Mouse (Mus musculus) adrenal gland, adult 18-20 months (tissue): ENCODE data around the gene Frem2. TPM values are rescaled to one million over a fixed set of nuclear protein-coding genes. Genes with fewer than 3 reads are reported as not detected.

Source experiments
- DNase-seq, 2 experiments: peaks; one replicate each; pipeline ENCODE4 v3.0.0; 2021 to 2022; ENCODE audit warnings: low spot score in 2 of 2
- long read RNA-seq, 2 experiments: library from polyadenylated mRNA; stranded (forward); transcript quantifications; one replicate each; pipeline ENCODE4 v2.0.0; 2021
- total RNA-seq, 2 experiments: library from RNA; stranded (reverse); gene quantifications; 1 replicate in 1 of 2; 2 replicates in 1 of 2; pipeline ENCODE4 v1.2.3; 2021

Gene Frem2
- total RNA-seq, result under 1 TPM; 0.13 TPM
- long read RNA-seq, experiment 1, result 0 reads
- long read RNA-seq, experiment 2, result 0 reads

DNA sequence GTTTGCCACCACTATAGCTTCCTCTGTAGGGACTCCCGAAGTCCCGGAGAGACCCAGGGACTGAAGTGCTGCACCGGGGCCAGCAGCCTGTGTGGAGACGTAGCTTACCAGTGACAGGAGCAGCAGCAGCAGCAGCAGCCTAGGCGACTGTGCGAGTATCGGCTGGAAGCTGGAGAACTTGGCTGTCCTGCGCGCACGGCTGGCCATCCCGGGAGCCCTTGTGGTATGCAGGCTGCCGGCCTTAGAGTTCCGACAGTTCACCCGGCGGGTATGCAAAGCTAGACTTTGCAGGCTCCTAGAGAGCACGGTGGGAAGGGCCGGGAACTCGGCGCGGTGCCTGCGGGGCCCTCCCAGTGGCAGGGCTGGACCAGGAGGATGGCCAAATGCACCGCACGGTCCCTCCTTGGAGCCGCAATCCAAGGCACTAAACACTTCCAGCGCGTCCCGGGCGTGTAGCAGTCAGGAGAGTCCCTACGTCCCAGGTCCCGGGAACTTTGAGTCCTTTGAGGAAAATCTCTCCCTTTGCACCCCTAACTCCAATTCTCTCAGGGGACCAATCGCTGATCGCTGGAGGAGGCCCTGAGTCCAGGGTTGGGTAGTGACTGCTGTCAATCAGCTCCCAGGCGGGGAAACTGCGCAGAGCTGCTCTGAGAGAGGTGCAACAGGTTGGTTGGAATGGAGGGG is at the start of gene Frem2:
TSS of gene Frem2 (minus strand) at position 478 of the 684 bp plus-strand sequence.
- peak; percentile 13 to 23 for DNase-seq

DNA sequence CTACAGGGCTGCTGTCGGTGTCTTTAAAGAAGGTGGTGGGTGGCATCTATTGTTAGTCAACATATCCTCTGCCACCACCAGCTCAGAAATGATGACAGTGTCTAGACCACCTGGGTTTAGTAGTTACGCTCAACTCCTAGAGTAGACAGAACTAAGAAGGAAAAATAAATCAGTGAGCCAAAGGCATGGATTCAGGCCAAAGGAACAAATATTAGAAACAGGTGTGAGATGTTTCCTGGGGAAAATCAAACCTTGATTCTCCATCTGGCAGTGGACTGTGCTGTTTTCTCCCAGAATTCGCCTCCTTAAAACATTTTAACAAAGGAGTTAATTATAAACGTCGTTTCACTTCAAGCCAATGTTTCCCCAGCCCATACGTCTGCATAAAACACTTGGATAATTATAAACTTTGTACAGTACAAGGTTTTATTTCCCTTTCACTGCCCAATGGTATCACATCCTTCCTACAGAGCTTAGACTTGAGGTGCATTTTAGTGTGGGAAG is 48.9 kb upstream of the Frem2 start:
- DNase-seq, result no peak

DNA sequence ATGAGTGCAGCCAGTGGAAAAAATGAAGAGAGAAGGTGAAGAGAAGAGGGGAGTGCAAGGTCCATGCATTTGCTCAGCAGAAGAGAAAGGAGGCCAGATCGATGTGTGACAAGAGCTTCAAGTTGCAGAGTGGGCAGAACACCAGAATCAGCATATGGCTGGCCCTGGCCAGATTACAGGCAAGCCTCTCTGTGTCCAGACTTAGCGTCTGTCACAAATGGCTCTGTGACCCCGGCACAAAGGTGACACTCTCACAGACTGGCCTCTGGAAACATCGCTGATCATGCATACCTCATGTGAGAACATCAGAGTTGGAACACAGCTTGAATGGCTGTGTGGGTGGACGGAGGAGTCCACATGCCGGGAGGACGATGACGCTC is 46.0 kb upstream of the Frem2 start:
- no peak for DNase-seq

- DNase-seq, result no peak
Observed at GRCm38 (mm10) chr3:53702421-53703125, 45.4 kb upstream of the Frem2 start.

DNA sequence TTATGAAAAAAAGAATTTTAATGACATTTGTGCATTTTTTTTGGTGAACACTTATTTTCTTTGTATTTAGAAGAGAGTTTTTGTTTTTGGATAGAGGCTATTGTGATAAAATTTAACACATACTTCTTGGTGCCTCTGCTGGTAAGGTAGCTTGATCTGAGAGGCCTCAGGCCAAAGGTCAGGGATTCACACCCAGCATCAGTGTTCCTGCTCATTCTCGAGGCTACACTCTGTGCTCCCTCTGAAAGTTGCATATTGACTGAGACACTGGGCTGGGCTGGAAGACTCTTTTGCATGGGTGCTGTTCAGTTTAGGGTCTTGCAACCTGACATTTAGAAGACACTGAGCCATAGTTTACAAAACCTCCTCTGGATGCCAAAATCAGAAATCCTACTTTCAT is 44.8 kb upstream of the Frem2 start:
- no peak for DNase-seq

- no peak for DNase-seq
Observed at GRCm38 (mm10) chr3:53687776-53688175, 30.6 kb upstream of the Frem2 start.

DNA sequence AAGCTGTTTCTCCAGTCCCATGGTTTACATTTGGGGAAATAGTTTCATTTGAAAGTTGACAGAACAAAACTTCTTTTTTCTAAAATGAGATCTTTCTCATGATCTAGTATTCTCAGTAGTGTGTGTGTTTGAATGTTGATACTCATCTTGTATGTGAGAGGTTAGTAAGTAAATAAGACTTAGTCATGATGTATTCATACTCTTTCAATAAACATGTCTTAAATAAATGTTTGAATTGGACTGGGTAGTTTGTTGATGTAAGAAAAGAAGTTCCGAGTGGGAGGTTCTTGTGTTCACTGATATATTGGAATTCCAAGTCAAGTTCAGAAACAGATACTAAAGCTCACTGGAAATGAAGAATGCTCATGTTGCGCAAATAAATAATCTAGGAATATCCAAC is 25.1 kb upstream of the Frem2 start:
- DNase-seq, result no peak

- no peak for DNase-seq
Observed at GRCm38 (mm10) chr3:53680816-53681215, 23.7 kb upstream of the Frem2 start.

DNA sequence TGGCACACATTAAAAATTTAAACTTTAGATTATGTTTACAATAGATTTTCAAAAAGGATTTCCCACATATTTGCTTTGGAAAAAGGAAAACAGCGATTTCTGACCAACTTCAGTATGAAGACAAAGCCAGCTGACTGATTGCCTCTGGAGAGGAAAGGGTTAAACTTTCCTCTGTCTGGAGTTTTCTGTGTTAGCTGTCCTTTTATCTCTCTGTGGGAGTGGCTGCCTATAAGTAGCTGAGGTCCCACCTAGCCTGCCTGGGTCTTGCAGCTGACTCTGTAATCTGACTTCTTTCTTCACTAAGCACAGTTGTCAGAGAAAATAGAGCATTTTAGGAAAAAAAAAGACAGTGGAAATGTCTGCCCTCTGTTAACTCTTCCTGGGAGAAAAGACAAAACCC is 17.1 kb upstream of the Frem2 start:
- DNase-seq, result no peak

- no peak for DNase-seq
Observed at GRCm38 (mm10) chr3:53669736-53670135, 12.6 kb upstream of the Frem2 start.

- DNase-seq, result no peak
Observed at GRCm38 (mm10) chr3:53657744-53658534, 784 bp upstream of the Frem2 start.

GRCm38 (mm10) chr3:53656328-53656877 is 752 bp downstream of the Frem2 start:
- no peak for DNase-seq

DNA sequence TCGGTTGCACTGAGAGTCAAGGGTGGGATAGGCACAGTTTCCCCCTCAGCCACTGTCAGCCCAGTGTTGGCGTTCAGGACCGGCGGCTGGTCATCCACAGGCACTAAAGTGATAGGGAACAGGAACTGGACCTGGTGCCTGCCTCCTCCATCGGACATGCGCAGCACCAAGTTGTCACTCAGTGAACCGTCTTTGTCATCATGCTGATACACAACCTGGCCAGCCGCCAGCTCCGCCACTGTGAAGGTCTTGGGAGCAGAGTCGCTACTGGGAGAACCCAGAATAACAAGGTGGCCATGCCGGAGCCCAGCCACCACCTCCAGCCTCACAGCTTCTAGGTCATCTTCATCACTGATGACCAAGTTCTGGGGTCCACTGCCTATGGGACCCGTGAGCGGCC is 1.8 kb downstream of the Frem2 start:
- peak; percentile 24 to 35 for DNase-seq

DNA sequence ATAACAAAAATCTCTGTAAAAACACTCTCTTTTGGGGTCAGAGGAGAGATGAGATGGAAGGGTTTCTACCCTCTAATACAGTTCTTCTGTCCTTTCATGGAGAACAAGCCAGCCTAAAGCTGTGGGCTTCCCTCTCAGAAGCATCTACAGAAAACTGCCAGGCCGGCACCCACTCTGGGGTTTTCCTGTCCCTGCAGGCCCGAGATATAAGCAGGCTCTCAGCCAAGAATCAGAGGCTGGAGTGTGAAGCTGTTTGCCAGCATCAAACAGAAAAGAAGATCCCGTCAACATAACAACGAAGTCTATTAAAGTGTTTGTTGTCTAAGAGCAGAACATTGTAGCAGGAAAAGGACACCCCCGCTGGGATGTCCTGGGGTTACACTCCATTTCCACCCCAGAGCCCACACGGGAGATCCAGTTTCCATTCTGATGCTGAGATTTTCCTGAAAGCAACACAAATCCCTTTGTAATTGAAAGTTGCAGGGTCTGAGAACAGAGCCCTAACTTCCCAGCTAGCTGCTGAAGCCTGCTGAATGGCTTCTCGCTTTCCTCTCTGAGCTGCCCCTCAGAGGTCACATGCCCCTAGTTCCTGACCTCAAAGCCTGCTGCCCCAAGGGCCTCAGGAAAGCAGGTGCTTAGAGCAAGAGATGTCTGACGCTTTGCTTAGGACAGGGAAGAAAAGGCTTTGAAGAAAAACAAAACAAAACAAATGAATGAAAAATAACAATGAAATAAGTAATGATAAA is 7.0 kb downstream of the Frem2 start:
- DNase-seq, result no peak

DNA sequence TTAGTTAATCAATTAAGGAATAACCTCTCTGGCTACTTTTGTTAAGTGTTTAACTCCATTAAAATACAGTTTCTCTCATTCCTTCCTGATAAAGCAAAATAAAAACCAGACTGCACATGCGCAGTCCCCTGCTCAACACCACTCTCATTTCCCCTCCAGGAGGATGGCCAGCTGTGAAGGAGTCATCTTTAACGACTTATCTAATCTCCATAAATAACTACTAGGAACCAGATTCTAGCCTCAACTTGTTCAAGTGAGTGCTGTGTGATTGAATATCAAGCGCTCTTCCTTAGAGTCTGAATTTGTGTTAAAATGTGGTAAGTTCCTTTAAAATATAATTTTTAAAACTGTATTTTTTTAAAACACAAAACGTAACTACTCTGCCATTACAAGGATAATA is 7.7 kb downstream of the Frem2 start:
- DNase-seq, result no peak

- no peak for DNase-seq
Observed at GRCm38 (mm10) chr3:53648902-53649301, 8.3 kb downstream of the Frem2 start.

DNA sequence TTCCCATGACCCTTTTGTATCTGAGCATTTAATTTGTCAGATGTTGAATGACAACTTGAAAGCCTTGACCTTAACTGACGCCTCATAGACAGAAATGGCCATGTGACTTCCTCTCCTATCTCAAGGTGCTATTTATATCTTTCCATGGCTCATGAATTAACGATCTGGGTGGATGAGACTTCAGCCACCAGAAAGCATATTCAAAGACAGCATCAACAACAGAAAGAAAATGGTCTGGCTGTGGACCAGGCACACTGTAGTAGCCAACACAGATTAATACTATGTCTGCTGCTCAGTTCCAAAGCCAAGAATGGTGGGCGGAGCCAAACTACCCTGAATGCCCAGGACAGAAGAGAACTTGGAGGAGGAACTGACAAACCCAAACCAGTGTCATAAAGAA is 21.2 kb downstream of the Frem2 start:
- no peak for DNase-seq

GRCm38 (mm10) chr3:53631126-53631525 is 26.0 kb downstream of the Frem2 start:
- DNase-seq, result no peak

- no peak for DNase-seq
Observed at GRCm38 (mm10) chr3:53630630-53631029, 26.5 kb downstream of the Frem2 start.

GRCm38 (mm10) chr3:53629966-53630365 is 27.2 kb downstream of the Frem2 start:
- DNase-seq, result no peak

GRCm38 (mm10) chr3:53623222-53623621 is 33.9 kb downstream of the Frem2 start:
- DNase-seq, result no peak
